Mouse (Mus musculus) cerebellum, adult (tissue): Measurements from ENCODE around the gene Cdh18.
"Not testable (repeated sequence)": the region's sequence is repeated elsewhere in the genome, so short reads cannot be mapped to it uniquely, and the experiment has no call there.

Experiments
- ATAC-seq: cut with Nextera tagmentation; 2 replicates; pipeline ENCODE4 v1.9.2; 2017; ENCODE audit warnings: mild to moderate bottlenecking, moderate library complexity, mixed read lengths; ENCODE audit not compliant: insufficient number of reproducible peaks, low FRiP score, low TSS enrichment

Gene Cdh18

DNA sequence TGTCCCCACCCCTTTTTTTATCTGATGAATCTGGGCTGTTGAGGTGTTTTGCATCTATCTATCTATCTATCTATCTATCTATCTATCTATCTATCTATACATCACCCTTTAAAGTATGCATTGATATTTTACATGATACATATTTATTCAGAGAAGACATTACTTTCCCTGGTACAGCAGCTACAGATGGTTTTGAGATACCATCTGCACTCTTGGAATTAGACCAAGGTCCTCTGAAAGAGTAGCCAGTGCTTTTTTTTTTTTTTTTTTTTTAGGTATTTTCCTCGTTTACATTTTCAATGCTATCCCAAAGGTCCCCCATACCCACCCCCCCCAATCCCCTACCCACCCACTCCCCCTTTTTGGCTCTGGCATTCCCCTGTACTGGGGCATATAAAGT is 594.1 kb downstream of the Cdh18 start:
- peak; percentile 84 for ATAC-seq

DNA sequence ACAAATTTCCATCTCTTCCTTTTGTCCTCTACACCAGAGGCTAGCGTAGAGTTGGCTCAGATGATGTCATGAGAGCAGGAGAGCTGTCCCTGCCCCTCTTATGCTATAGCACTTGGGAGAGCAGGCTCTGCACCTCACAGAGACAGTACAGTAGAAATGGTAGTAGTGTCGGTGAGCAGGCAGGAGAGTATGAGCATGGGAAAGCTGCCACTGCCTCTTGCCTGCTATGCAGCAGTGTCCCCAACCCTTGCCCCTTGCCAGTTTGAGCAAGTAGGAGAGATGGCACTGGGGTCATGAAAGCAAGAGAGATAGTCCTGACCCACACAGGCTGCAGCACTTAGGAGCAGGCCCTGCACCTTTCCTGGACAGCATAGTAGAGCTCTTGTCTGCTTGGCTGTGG is 607.1 kb downstream of the Cdh18 start:
- ATAC-seq, result peak; percentile 64

DNA sequence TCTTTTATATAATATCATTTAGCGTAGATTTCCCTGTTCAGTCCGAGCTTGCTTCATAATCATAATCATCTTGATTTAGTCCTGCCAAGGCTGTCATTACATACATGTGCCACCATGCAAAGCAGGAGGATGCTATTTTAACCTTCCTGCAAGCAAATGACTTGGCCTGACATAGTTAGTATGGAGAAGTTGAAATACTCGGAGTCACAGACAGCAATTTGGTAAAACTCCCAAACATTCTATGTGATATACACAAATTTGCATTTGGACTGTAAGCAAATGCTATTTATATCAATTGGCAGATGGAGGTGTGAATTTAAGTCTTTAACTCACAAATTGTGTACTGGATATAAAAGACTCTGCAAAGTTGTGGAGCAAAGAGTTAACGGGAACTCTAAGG is 616.0 kb downstream of the Cdh18 start:
- no peak for ATAC-seq

DNA sequence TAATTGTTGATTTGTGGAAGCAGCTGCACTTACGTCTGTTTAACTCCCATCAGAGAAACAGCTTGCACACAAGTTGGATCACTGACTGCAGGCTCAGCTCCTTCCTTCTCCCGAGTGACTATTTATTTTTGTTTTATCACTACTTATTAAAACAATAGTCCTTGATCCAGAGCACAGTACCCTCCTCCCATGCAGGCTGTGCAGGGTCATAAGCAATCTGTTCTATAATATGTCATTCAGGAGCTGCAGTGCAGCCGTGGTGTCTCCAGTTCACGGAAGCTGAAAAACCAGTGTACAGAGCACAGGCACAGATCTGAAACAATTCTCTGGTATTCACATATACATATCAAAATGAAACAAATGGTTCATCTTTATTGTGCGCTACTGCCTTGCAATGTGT is 625.8 kb downstream of the Cdh18 start:
- ATAC-seq, result no peak

DNA sequence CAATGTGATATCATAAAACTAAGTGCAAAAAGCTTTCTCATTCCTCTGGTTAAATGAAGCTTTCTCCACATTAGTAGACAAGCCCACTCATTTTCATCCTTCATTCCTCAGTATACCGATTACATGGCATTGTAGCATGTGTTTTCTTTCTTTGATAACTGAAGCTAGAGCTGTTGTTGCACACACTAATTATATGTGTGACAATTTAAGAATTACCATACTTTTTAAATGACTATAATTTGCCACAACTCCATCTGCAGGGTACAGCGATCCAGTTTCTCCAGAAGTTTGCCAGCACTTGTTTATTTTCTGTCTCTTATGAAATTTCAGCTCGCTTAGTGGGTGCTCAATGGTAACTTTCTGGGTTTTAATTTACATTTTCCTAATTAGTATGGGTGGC is 663.2 kb downstream of the Cdh18 start:
- ATAC-seq, result no peak

DNA sequence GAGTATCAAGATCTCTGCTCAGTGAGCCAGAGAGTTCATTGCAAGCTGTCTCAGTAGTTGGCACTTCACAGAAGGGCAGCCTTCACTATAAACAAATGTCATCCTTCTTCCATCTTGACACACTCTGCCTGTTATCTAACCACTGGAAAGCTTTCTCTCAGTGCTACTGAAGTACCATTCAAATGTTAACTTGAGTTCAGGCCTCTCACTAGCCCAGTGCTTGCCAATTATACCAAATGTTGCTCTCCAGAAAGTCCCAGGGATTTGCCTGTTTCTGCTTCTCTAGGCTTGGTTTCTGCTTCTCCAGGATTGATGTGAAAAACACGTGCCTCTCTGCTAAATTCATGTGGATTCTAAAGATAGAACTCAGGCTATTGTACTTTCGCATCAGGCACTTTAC is 681.8 kb downstream of the Cdh18 start:
- peak; percentile 82 for ATAC-seq

DNA sequence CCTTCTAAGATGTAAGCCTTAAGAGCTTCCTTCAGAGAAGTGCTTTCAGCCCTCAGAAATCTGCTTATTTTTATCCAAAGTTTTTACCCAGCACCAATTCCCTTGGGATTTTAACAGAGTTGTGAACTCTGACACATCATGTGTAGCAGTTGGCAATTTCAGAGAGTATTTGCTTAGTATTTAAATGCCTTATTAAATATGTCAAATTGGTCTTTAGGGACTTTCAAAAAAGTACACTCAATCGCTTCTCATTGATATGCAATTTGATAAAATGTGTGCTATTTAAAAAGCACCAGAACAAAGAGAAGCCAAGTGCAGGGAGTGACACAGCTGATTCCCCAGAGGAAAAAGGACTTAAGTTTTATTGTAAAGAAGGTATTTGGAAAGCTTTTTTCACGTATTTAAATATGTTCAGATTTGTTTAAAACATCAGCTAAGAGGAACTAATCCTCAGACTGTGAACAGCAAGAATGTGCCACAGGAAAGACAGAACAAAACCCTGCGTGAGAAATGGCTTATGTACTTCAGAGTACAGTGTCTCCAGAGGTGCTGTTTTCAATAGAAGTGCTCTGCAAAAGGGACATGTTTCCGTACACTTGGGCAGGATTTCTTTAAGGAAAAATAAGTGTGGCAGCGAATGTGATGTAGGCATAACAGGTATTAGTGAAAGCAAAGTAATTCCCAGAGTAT is 709.1 kb downstream of the Cdh18 start:
- no peak for ATAC-seq

DNA sequence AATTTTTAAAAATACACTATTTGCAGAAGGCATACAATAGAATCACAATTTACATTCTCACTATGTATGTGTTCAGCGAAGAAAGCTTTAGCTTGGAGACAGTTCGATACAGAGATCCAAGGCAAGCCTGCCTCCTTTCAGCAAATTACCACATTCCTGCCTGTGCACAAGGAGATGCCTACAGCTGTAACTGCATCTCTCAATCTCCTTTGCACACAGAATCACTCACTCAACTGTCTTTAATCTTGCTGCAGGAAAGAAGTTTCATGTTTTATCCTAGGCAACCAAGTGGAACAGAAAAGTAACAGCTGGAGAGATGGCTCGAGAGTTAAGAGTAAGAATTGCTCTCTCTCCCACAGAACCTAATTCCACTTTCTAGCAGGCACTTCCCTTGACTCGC is 729.6 kb downstream of the Cdh18 start:
- ATAC-seq, result no peak

DNA sequence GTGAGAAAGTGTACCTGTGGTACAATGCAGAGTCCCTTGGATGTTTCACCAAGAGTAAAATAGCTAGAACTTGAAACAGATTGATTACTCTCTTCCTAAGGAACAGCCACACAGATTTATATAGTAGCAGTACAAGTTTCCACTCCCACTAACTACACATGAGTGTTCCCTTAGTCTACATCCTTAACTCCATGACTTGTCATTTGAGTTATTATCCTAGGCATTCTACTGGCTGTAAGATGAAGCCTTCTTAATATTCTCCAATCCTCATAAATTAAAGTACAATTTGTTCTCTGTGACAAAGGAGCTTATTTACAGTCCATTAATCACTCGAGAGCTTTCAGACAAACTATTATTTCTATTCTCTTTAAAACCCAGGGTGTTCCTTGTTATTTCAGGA is 756.2 kb downstream of the Cdh18 start:
- ATAC-seq, result no peak

DNA sequence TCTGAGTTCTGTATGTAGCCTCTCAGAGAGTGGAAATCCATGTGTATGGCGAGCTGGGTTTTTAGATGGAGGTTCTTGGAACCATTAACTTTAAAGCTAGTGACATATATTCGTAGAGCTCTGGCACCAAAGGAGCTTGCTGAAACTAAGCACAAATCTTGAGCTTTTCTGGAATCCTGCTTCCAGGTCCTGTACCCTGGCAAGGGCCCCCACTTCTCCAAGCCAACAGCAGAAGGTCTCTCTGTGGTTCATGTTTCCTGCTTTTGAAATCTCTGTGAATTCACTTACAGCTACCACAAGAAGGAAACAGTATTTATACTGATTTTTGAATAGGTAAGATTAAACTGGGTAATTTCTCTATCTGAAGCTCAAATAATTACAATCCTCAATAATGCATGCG is 767.9 kb downstream of the Cdh18 start:
- peak; percentile 85 for ATAC-seq

DNA sequence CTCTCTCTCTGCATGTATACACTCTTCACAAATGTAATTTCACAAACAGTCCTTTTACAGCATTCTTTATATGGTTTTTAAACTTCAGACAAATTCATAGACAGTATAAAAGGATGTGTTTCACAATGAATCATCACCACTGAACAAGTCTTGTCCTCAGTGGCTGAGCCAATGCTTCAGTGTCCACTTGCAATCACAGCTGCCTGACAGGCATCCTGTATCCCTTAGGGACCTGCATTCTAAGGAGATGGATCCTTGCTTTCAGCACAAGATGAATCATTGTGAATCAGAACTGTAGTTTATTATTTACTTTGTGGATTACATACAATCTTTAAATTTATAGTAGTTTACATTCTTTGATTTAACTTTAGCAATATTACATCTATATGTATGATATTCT is 768.6 kb downstream of the Cdh18 start:
- no peak for ATAC-seq

DNA sequence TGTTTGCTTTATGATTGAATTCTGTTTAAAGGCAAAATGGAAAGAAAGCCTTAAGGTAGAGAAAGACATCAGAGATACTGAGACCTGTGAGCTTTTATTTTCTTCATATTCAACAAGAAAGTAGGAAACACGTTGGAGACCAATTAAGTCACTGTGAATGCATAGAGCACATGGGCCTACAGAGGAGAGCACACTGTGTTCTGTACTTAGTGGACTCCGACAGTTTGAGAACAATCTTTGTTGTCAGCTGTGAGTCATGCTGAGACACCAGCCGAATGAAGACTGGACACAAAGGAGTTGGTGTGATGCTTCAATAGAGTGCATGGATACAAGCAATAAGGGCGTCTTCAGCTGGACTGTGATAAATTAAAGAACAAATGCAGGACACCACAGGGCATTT is 791.5 kb downstream of the Cdh18 start:
- ATAC-seq, result not testable (repeated sequence)

DNA sequence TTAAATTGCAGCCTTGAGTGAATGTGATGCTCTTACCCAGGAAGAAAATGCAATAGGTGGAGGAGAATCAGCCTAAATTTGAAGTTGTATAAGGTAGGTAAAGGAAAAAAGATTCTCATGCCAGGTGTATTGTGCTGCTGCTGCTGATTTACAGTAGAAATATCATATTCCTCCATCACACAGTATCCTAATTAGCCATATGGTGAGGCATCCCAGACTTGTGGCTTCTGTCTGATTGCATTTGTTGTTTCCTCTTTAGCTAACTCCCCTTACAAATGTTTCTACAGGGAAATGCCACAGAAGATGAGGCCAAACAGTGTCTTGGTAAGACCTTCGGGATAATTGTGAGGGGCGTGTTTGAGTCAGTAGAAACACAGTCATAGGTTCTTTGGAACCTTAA is 802.3 kb downstream of the Cdh18 start:
- peak; percentile 91 for ATAC-seq

DNA sequence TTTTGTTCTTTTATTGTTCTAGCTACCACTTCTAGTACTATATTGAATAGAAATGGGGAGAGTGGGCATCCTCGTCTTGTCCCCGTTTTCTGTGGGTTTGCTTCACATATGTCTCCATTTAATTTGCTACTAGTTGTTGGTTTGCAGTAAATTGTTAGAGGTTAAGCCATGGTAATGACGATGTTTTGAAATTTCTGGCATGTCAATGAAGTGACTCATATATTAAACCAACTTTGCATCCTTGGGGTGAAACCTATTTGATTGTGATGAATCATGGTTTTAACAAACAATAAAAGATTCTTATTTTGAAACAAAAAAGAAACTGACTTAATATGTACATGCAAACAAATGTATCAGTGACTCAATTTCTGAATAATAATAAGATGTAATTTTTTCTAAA is 817.5 kb downstream of the Cdh18 start:
- no peak for ATAC-seq

DNA sequence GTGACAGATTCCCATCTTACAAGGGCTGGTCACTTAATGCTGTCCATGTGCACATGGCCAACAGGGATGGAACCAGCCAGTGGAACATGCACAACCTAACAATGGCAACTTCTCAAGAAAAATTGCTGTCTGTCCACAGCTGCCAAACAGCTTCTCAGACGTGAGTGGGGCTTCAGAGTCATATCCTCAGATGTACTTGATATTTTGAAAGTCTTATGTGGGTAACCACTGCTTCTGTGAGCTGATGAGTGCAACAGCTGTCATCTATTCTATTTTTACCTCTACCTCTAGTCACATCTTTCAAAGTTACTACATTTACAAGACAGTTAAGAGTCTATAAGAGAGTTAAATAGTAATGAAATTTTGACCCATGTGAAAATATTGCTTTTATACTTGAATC is 818.9 kb downstream of the Cdh18 start:
- ATAC-seq, result no peak

DNA sequence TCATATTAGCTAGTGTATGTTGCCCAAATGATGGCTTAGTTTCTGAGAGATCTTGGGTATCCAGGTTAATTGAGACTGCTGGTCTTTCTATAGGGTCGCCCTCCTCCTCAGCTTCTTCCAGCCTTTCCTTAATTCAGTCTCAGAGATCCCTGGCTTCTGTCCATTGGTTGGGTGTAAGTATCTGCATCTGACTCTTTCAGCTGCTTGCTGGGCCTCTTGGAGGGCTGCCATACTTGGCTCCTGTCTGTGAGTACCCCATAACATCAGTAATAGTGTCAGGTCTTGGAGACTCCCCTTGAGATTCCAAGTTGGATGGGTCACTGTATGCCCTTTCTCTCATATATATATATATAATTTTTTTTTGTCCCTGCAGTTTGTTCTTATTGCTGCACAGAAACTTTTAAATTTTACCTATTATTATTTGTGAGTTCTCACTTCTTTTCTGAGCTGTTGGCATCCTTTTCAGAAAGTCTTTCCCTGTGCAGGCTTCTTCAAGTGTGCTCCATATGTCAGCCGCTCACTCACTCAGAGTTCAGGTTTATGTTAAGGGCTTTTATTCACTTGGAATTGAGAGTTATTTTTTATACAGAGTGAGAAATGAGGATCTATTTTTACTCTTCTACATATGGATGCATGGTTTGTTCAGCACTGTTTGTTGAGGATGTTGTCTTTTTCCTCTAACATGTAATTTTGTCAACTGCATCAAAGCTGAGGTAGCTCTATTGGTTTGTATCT is 829.4 kb downstream of the Cdh18 start:
- ATAC-seq, result no peak

DNA sequence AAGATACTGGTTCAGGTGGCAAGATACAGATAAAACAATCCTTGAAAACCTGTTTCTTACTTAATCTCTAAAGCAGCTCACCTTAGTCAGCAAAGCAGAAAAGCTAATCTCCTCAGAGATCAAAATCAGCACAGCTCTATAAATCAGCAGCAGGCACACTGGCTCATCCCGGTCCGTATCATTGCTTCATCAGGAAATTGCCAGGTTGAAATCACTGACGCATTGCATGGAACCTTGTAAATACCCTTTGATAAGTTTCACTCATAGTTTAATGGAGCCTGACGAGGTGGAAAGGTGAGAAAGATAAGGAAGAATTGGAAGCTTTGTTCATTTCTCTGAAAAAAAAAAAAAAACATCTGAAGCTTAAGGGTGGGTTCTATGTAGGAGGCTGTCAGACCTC is 837.0 kb downstream of the Cdh18 start:
- ATAC-seq, result no peak

DNA sequence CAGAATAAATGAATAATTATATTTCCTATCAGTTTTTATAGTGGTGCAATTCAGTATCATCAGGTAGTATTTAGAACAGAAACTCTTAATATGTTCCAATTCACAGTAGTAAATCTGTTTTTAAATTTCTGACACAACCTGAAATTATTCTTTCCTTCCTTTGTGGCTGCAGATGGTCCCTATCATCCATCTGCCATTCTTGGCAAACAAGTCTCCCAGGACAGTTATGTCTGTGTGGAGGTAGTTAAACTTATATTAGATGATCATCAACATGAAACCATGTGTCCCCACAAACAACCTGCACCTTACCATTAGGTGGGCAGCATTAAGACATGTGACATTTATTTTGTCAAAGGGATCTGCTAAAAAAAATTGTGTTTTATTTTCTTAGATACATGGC is 847.8 kb downstream of the Cdh18 start:
- ATAC-seq, result peak; percentile 95

DNA sequence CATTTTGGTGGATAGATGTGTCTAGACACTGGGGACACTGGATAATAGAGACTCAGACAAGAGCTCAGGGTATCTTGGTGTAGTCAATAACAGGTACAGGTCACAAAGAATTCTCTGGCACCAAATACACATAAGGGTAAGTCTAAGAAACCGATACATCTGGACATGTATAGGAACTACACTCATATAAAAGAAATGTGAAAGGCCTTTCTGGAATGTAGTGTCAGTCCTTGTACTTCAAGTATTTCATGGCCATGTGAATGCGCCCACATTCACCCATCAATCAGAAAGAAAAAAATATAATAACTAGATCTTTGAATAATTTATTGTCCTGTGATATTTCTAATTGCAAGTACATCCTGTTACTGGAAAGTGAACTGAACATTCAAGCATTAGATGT is 855.0 kb downstream of the Cdh18 start:
- ATAC-seq, result no peak

DNA sequence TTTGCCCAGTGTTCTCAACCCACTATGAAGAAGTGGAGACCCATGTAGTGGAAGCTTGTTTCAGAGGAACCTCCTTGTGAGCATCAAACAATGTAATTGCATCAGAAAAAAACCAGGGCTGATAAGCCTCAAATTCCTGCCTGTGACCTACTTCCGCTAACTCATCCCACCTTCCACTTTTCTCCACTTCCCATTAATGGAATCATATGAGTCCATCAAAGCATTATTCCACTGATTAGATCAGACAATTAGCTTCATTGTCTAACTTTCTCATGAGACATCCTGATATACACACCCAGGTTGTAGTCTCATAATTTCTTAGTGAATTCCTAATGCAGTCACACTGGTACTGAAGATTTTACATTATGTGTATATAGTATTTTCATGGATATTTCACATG is 859.4 kb downstream of the Cdh18 start:
- ATAC-seq, result no peak

DNA sequence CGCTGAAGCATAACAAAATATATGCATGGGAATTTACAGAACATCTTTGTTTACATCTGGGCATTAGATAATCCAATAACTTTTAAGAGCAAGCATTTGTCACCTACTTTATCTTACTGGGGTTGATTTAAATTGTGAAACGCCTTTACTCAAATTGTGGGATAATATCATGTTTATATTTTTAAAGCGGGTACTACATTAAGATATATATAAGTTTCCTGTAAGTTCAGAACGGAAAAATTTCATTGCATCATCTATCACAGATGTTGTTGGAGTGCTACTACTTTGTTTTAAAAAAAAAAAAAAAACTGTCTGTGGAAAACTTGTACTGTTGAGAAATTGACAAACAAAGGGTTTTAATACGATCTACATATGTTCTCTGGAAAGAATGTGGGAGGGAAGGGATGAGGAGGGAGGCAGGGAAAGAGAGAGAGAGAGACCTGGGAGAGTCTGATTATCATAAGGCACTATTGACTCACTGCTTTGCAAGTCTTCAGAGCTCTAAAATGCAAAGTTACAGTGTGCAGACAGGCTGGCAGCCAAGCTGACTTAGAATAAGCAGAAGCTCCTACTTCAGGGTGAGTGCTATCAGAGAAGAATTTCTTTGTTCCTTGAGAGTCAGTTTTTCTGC is 867.7 kb downstream of the Cdh18 start:
- ATAC-seq, result no peak

DNA sequence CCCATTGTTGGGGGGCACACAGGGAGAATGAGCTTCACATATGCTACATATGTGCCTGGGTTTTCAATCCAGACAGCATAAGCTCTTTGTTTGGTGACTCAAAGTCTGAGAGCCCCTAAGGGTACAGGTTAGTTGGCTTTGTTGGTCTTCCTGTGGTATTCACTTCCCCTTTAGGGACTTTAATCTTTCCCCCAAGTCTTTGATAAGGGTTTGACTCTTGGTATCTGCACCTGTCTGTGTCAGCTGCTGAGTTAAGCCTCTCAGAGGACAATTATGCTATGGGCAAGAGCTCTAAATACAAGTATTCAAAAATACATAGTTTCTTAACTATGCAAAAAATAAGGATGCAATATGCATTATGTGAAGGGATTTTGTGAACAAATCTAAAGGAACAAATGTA is 869.3 kb downstream of the Cdh18 start:
- ATAC-seq, result no peak
